Mouse (Mus musculus): ENCODE measurements around the gene Akirin2. TPM values are rescaled to one million over a fixed set of nuclear protein-coding genes. Genes with fewer than 3 reads are reported as not detected.
"Not testable (repeated sequence)": the region's sequence is repeated elsewhere in the genome, so short reads cannot be mapped to it uniquely, and the experiment has no call there.

Gene Akirin2
- polyA plus RNA-seq, 1 experiment = 67.1 TPM

GRCm38 (mm10) chr4:34566226-34566625, 15.5 kb downstream of the Akirin2 start:
- no peak for DNase-seq
- no peak overlapping the region for H3K4me3 ChIP-seq (replicated peaks; ENCODE audit: insufficient read depth, low read depth, low read length)
- H3K27me3 ChIP-seq (ENCODE audit: control insufficient read depth, insufficient read depth, low read length) = no peaks in the 10 kb centered on the region
- TF ChIP-seq POLR2A (IDR thresholded peaks at IDR 0.05; ENCODE audit: borderline replicate concordance, insufficient read depth, low read length) (no peak), CTCF (IDR thresholded peaks at IDR 0.05; ENCODE audit: borderline replicate concordance, insufficient read depth, low read depth, low read length) (no peak)
- no peak overlapping the region for H3K27ac ChIP-seq (ENCODE audit: insufficient read depth, low read length)
- whole genome bisulfite sequencing = 73% methylated on average over 6 of the region's 6 CpGs
- no peaks in the 10 kb centered on the region for H3K4me1 ChIP-seq (ENCODE audit: control insufficient read depth, insufficient read depth, low read length)

GRCm38 (mm10) chr4:34572876-34573275, 22.1 kb downstream of the Akirin2 start:
- TF ChIP-seq CTCF (IDR thresholded peaks at IDR 0.05; ENCODE audit: borderline replicate concordance, insufficient read depth, low read depth, low read length) = no peak
- no peak for TF ChIP-seq POLR2A (IDR thresholded peaks at IDR 0.05; ENCODE audit: borderline replicate concordance, insufficient read depth, low read length)
- Histone ChIP-seq H3K4me1 (ENCODE audit: control insufficient read depth, insufficient read depth, low read length) (no peaks in the 10 kb centered on the region), H3K27ac (ENCODE audit: insufficient read depth, low read length) (no peak overlapping the region), H3K4me3 (replicated peaks; ENCODE audit: insufficient read depth, low read depth, low read length) (no peak overlapping the region), H3K27me3 (ENCODE audit: control insufficient read depth, insufficient read depth, low read length) (no peaks in the 10 kb centered on the region)
- 84% methylated on average over 2 of the region's 2 CpGs for WGBS
- no peak for DNase-seq

DNA sequence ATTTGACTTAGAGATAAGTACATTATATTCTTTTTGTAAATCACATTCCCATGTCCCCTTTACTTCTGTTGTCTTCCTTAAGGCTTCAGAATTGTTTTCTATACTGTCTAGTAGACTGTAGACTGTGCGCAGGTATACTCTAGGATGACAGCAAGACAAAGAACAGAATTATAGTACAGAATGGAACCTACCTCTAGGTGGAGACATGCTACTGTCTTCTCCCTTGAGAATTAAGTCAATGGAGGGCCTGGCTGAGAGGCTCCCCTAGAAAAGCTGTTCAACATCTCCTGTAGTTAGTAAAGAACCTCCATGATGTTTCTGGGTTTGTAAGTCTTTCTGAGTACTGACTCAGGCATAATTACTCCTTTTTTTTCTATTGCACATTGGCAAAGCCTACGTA, 26.3 kb downstream of the Akirin2 start:
- H3K27me3 ChIP-seq (ENCODE audit: control insufficient read depth, insufficient read depth, low read length) = no peaks in the 10 kb centered on the region
- no peak; the same call in 1 of the 2 replicates for TF ChIP-seq CTCF (IDR thresholded peaks at IDR 0.05; ENCODE audit: borderline replicate concordance, insufficient read depth, low read depth, low read length)
- TF ChIP-seq POLR2A (IDR thresholded peaks at IDR 0.05; ENCODE audit: borderline replicate concordance, insufficient read depth, low read length) = no peak
- no peak overlapping the region for H3K27ac ChIP-seq (ENCODE audit: insufficient read depth, low read length)
- H3K4me1 ChIP-seq (ENCODE audit: control insufficient read depth, insufficient read depth, low read length) = no peaks in the 10 kb centered on the region
- DNase-seq = no peak
- no peak overlapping the region for H3K4me3 ChIP-seq (replicated peaks; ENCODE audit: insufficient read depth, low read depth, low read length)
- WGBS = 76% methylated on average over 2 of the region's 2 CpGs

DNA sequence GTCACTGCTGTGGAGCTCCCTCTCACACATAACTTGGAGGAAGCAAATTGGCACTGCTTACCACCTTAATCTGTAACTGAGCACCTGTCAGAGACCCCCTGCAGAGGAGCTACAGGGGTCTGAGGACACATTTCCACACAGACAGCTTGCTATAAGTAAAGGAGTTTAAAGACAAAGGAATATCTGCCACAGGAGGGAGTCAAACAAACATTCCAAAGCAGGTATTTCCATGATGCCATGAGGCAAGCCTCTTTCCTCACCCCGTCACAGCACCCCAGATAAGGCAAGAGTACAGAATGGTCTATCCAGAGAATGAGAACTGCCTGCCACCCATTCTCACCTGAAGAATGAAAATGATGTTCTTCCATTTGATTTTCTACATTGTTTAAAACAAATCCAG, 28.5 kb downstream of the Akirin2 start:
- no peak for DNase-seq
- Histone ChIP-seq H3K27me3 (ENCODE audit: control insufficient read depth, insufficient read depth, low read length) (no peaks in the 10 kb centered on the region), H3K4me1 (ENCODE audit: control insufficient read depth, insufficient read depth, low read length) (peaks cover 6% of the 10 kb centered on the region), H3K27ac (ENCODE audit: insufficient read depth, low read length) (no peak overlapping the region), H3K4me3 (replicated peaks; ENCODE audit: insufficient read depth, low read depth, low read length) (no peak overlapping the region)
- WGBS = 62% methylated on average over 1 of the region's 1 CpGs
- no peak for TF ChIP-seq POLR2A (IDR thresholded peaks at IDR 0.05; ENCODE audit: borderline replicate concordance, insufficient read depth, low read length)
- no peak for TF ChIP-seq CTCF (IDR thresholded peaks at IDR 0.05; ENCODE audit: borderline replicate concordance, insufficient read depth, low read depth, low read length)

GRCm38 (mm10) chr4:34581489-34581888, 30.8 kb downstream of the Akirin2 start:
- H3K4me3 ChIP-seq (replicated peaks; ENCODE audit: insufficient read depth, low read depth, low read length); H3K27ac ChIP-seq (ENCODE audit: insufficient read depth, low read length); H3K27me3 ChIP-seq (ENCODE audit: control insufficient read depth, insufficient read depth, low read length); H3K4me1 ChIP-seq (ENCODE audit: control insufficient read depth, insufficient read depth, low read length); DNase-seq: not testable (repeated sequence)
- WGBS = 82% methylated on average over 1 of the region's 1 CpGs

- 26% methylated on average over 7 of the region's 7 CpGs for WGBS
- H3K4me3 ChIP-seq (replicated peaks; ENCODE audit: insufficient read depth, low read depth, low read length) = no peak overlapping the region
- H3K27me3 ChIP-seq (ENCODE audit: control insufficient read depth, insufficient read depth, low read length) = no peaks in the 10 kb centered on the region
- no peak overlapping the region for H3K27ac ChIP-seq (ENCODE audit: insufficient read depth, low read length)
- H3K4me1 ChIP-seq (ENCODE audit: control insufficient read depth, insufficient read depth, low read length) = peaks cover 6% of the 10 kb centered on the region
- DNase-seq = no peak
- TF ChIP-seq POLR2A (IDR thresholded peaks at IDR 0.05; ENCODE audit: borderline replicate concordance, insufficient read depth, low read length) = no peak
- TF ChIP-seq CTCF (IDR thresholded peaks at IDR 0.05; ENCODE audit: borderline replicate concordance, insufficient read depth, low read depth, low read length) = no peak
These were observed 31.3 kb downstream of the Akirin2 start for GRCm38 (mm10) chr4:34581990-34582389.

GRCm38 (mm10) chr4:34582476-34582875, 31.7 kb downstream of the Akirin2 start:
- WGBS = 35% methylated on average over 5 of the region's 5 CpGs
- Histone ChIP-seq H3K27ac (ENCODE audit: insufficient read depth, low read length) (no peak overlapping the region; the same call in 1 of the 2 replicates), H3K4me1 (ENCODE audit: control insufficient read depth, insufficient read depth, low read length) (peaks cover 6% of the 10 kb centered on the region), H3K4me3 (replicated peaks; ENCODE audit: insufficient read depth, low read depth, low read length) (no peak overlapping the region), H3K27me3 (ENCODE audit: control insufficient read depth, insufficient read depth, low read length) (no peaks in the 10 kb centered on the region)
- TF ChIP-seq POLR2A (IDR thresholded peaks at IDR 0.05; ENCODE audit: borderline replicate concordance, insufficient read depth, low read length) = no peak
- no peak for TF ChIP-seq CTCF (IDR thresholded peaks at IDR 0.05; ENCODE audit: borderline replicate concordance, insufficient read depth, low read depth, low read length)
- no peak for DNase-seq

- Histone ChIP-seq H3K4me1 (ENCODE audit: control insufficient read depth, insufficient read depth, low read length) (peaks cover 6% of the 10 kb centered on the region), H3K27me3 (ENCODE audit: control insufficient read depth, insufficient read depth, low read length) (no peaks in the 10 kb centered on the region), H3K4me3 (replicated peaks; ENCODE audit: insufficient read depth, low read depth, low read length) (no peak overlapping the region), H3K27ac (ENCODE audit: insufficient read depth, low read length) (no peak overlapping the region)
- DNase-seq = no peak
- 63% methylated on average over 3 of the region's 3 CpGs for WGBS
- TF ChIP-seq CTCF (IDR thresholded peaks at IDR 0.05; ENCODE audit: borderline replicate concordance, insufficient read depth, low read depth, low read length) = no peak
- TF ChIP-seq POLR2A (IDR thresholded peaks at IDR 0.05; ENCODE audit: borderline replicate concordance, insufficient read depth, low read length) = no peak
These were observed 32.7 kb downstream of the Akirin2 start for GRCm38 (mm10) chr4:34583427-34583826.

All from cerebellum, adult 2 months (tissue).